Mouse (Mus musculus): ENCODE results near the gene Greb1. TPM values are rescaled to one million over a fixed set of nuclear protein-coding genes. Genes with fewer than 3 reads are reported as not detected.

Gene Greb1
- polyA plus RNA-seq, 1 experiment from 2014 or later = 4.3 TPM

GRCm38 (mm10) chr12:16662955-16663585, 137.6 kb downstream of the Greb1 start:
- Histone ChIP-seq H3K27ac (no peak overlapping the region), H3K4me3 (replicated peaks) (no peak overlapping the region), H3K36me3 (no peaks in the 10 kb centered on the region), H3K9ac (no peak overlapping the region), H3K27me3 (no peaks in the 10 kb centered on the region), H3K4me1 (no peaks in the 10 kb centered on the region), H3K4me2 (no peak overlapping the region), H3K9me3 (replicated peaks) (no peaks in the 10 kb centered on the region)
- WGBS = 60% methylated on average over 6 of the region's 6 CpGs
- ATAC-seq (replicated peaks; ENCODE audit: low FRiP score) = no peak

DNA sequence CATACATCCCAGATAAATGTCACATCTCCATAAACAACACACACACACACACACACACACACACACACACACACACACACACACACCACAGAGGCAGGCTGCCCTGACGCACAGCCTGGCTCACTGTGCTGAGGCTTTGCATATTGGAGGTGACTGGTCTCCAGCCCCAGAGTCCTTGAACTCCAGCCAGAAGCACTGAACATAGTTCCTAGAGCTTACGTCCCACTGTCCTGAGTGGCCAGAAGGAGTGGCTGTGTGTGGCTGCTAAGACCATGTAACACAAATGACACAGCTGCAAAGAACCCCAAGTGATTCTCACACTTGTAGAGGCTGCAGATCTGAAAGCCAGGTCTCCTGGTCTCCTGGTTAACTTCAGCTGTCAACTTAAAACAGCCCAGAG, 138.8 kb downstream of the Greb1 start:
- no peak for ATAC-seq (replicated peaks; ENCODE audit: low FRiP score)
- H3K4me1 ChIP-seq = no peaks in the 10 kb centered on the region
- WGBS = 89% methylated on average over 2 of the region's 2 CpGs
- no peaks in the 10 kb centered on the region for H3K9me3 ChIP-seq (replicated peaks)
- H3K27ac ChIP-seq = no peak overlapping the region
- no peak overlapping the region for H3K9ac ChIP-seq
- H3K27me3 ChIP-seq = no peaks in the 10 kb centered on the region
- H3K4me2 ChIP-seq = no peak overlapping the region
- H3K4me3 ChIP-seq (replicated peaks) = no peak overlapping the region
- no peaks in the 10 kb centered on the region for H3K36me3 ChIP-seq

- Histone ChIP-seq H3K27ac (no peak overlapping the region), H3K9ac (no peak overlapping the region), H3K4me1 (no peaks in the 10 kb centered on the region), H3K4me3 (replicated peaks) (no peak overlapping the region), H3K36me3 (no peaks in the 10 kb centered on the region), H3K4me2 (no peak overlapping the region), H3K9me3 (replicated peaks) (no peaks in the 10 kb centered on the region), H3K27me3 (no peaks in the 10 kb centered on the region)
- WGBS = 85% methylated on average over 10 of the region's 10 CpGs
- no peak for ATAC-seq (replicated peaks; ENCODE audit: low FRiP score)
Observed at GRCm38 (mm10) chr12:16661459-16661858, 139.2 kb downstream of the Greb1 start.

- Histone ChIP-seq H3K4me2 (no peak overlapping the region), H3K36me3 (no peaks in the 10 kb centered on the region), H3K4me3 (replicated peaks) (no peak overlapping the region), H3K27ac (no peak overlapping the region), H3K9me3 (replicated peaks) (no peaks in the 10 kb centered on the region), H3K9ac (no peak overlapping the region), H3K4me1 (peaks cover 8% of the 10 kb centered on the region), H3K27me3 (peaks cover 40% of the 10 kb centered on the region)
- no peak for ATAC-seq (replicated peaks; ENCODE audit: low FRiP score)
- 52% methylated on average over 5 of the region's 5 CpGs for WGBS
Observed at GRCm38 (mm10) chr12:16656906-16657875, 143.5 kb downstream of the Greb1 start.

DNA sequence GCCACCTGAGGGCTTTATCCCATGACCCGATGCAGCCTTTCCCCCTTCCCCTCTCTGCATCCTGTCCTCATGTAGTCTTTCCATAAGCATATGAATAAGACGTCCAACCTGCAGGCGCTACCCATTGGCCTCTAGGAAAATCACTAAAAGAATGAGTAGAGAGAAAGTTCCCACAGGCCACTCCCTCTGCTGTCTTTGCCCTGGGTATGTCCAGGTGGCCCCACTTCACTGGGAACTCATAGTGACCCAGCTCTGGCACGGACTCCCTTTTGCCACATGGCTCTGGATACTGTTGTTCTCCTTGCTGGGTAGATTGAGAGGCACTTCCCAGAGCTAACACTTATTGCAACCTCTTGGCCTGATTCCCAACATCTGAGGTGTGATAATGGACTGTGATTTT, 145.1 kb downstream of the Greb1 start:
- 85% methylated on average over 4 of the region's 4 CpGs for WGBS
- Histone ChIP-seq H3K9ac (no peak overlapping the region), H3K9me3 (replicated peaks) (no peaks in the 10 kb centered on the region), H3K4me1 (peaks cover 8% of the 10 kb centered on the region), H3K4me2 (no peak overlapping the region), H3K27me3 (peaks cover 49% of the 10 kb centered on the region), H3K4me3 (replicated peaks) (no peak overlapping the region), H3K27ac (no peak overlapping the region), H3K36me3 (no peaks in the 10 kb centered on the region)
- no peak for ATAC-seq (replicated peaks; ENCODE audit: low FRiP score)

DNA sequence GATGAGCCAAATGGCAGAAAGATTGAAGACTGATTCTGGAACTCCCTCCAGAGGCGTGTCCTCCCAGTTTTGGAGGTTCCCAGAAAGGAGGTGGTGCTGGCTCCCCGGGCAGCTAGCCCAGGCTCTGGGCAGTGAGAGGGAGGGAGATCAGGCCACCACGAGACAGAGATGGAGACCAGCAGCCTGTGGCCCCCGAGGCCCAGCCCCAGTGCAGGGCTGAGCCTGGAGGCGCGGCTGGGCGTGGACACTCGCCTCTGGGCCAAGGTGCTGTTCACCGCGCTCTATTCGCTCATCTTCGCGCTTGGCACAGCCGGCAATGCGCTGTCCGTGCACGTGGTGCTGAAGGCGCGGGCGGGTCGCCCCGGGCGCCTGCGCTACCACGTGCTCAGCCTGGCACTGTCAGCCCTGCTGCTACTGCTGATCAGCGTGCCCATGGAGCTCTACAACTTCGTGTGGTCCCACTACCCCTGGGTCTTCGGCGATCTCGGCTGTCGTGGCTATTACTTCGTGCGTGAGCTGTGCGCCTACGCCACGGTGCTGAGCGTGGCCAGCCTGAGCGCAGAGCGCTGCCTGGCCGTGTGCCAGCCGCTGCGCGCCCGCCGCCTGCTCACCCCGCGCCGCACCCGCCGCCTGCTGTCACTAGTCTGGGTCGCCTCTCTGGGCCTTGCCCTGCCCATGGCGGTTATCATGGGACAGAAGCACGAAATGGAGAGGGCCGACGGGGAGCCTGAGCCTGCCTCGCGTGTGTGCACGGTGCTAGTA, 147.2 kb downstream of the Greb1 start, which contains the start of gene Ntsr2:
TSS of gene Ntsr2 (plus strand) at position 51 of the 762 bp plus-strand sequence.
- no peaks in the 10 kb centered on the region for H3K9me3 ChIP-seq (replicated peaks)
- H3K27me3 ChIP-seq = peaks cover 49% of the 10 kb centered on the region
- no peak within 1 kb of the TSS for H3K9ac ChIP-seq
- peak within 1 kb of the TSS; percentile 17 for H3K4me3 ChIP-seq (replicated peaks)
- H3K27ac ChIP-seq = no peak within 1 kb of the TSS
- H3K36me3 ChIP-seq = no peaks in the 10 kb centered on the region
- peak within 1 kb of the TSS; percentile 55 for H3K4me2 ChIP-seq
- peak; percentile 89 for ATAC-seq (replicated peaks; ENCODE audit: low FRiP score)
- 6% methylated on average over 58 of the region's 58 CpGs for WGBS
- H3K4me1 ChIP-seq = peaks cover 8% of the 10 kb centered on the region

DNA sequence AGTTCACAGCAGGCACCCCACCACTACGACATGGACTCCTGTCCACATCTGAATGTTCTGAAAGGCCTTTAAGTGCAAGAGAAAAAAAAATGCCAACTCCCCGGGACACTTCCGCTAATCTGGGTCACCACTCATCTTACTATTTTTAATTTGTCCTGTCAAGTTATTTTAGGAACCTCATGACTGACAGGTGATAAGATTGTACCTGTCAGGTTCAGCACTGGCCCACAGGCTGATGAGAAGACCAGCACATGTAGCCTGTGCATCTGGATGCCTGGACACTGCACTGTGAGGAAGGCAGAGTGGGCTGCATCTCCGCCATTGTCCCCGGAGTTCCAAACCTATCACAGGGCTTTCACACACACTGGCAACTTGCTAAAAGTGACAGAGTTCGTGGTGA, 150.9 kb downstream of the Greb1 start:
- Histone ChIP-seq H3K4me1 (peaks cover 8% of the 10 kb centered on the region), H3K27ac (no peak overlapping the region), H3K36me3 (no peaks in the 10 kb centered on the region), H3K4me2 (no peak overlapping the region), H3K9ac (no peak overlapping the region), H3K4me3 (replicated peaks) (no peak overlapping the region), H3K9me3 (replicated peaks) (no peaks in the 10 kb centered on the region), H3K27me3 (peaks cover 36% of the 10 kb centered on the region)
- ATAC-seq (replicated peaks; ENCODE audit: low FRiP score) = no peak
- 82% methylated on average over 6 of the region's 6 CpGs for WGBS

DNA sequence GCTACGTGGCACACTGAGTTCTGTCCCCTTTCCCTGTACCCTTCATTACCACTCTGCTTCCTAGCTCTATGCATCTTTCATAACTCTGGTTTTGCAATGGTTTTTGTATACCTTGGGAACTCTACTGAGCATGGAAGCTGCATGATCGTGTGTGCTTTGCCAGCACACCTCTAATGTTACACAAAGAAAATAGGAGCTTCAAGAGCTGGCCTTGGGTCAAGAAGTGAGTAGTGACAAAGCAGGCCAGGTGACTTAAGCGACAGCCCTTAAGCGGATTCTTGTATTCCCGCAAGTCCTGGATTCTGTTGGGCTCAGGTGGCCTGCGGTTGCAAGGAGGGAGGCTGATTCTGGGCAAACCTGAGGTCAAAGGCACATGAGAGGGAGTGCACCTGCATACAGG, 152.4 kb downstream of the Greb1 start:
- H3K9me3 ChIP-seq (replicated peaks) = no peaks in the 10 kb centered on the region
- H3K36me3 ChIP-seq = no peaks in the 10 kb centered on the region
- peaks cover 20% of the 10 kb centered on the region for H3K27me3 ChIP-seq
- H3K27ac ChIP-seq = no peak overlapping the region
- peaks cover 5% of the 10 kb centered on the region for H3K4me1 ChIP-seq
- ATAC-seq (replicated peaks; ENCODE audit: low FRiP score) = no peak
- whole genome bisulfite sequencing = 82% methylated on average over 6 of the region's 6 CpGs
- no peak overlapping the region for H3K4me3 ChIP-seq (replicated peaks)
- H3K4me2 ChIP-seq = no peak overlapping the region
- no peak overlapping the region for H3K9ac ChIP-seq

- WGBS = 53% methylated on average over 9 of the region's 9 CpGs
- ATAC-seq (replicated peaks; ENCODE audit: low FRiP score) = no peak
Observed at GRCm38 (mm10) chr12:16646780-16647409, 153.8 kb downstream of the Greb1 start.

GRCm38 (mm10) chr12:16644698-16645097, 156.0 kb downstream of the Greb1 start:
- Histone ChIP-seq H3K4me1 (0 out of 2 replicates have a peak, but pooled peaks cover 4% of the 10 kb centered on the region), H3K4me3 (replicated peaks) (no peak overlapping the region), H3K9me3 (replicated peaks) (no peaks in the 10 kb centered on the region), H3K27me3 (no peaks in the 10 kb centered on the region), H3K36me3 (no peaks in the 10 kb centered on the region), H3K27ac (no peak overlapping the region), H3K4me2 (no peak overlapping the region), H3K9ac (no peak overlapping the region)
- WGBS = 56% methylated on average over 8 of the region's 8 CpGs
- ATAC-seq (replicated peaks; ENCODE audit: low FRiP score) = no peak

More at GRCm38 (mm10) chr12:16646780-16647409, 153.8 kb downstream of the Greb1 start:
- no peak overlapping the region for H3K4me2 ChIP-seq
- H3K4me1 ChIP-seq = 0 out of 2 replicates have a peak, but pooled peaks cover 4% of the 10 kb centered on the region
- H3K27ac ChIP-seq = no peak overlapping the region
- no peaks in the 10 kb centered on the region for H3K36me3 ChIP-seq
- H3K4me3 ChIP-seq (replicated peaks) = no peak overlapping the region
- peaks cover 7% of the 10 kb centered on the region; the same call in 1 of the 2 replicates for H3K27me3 ChIP-seq
- H3K9ac ChIP-seq = no peak overlapping the region
- no peaks in the 10 kb centered on the region for H3K9me3 ChIP-seq (replicated peaks)

DNA sequence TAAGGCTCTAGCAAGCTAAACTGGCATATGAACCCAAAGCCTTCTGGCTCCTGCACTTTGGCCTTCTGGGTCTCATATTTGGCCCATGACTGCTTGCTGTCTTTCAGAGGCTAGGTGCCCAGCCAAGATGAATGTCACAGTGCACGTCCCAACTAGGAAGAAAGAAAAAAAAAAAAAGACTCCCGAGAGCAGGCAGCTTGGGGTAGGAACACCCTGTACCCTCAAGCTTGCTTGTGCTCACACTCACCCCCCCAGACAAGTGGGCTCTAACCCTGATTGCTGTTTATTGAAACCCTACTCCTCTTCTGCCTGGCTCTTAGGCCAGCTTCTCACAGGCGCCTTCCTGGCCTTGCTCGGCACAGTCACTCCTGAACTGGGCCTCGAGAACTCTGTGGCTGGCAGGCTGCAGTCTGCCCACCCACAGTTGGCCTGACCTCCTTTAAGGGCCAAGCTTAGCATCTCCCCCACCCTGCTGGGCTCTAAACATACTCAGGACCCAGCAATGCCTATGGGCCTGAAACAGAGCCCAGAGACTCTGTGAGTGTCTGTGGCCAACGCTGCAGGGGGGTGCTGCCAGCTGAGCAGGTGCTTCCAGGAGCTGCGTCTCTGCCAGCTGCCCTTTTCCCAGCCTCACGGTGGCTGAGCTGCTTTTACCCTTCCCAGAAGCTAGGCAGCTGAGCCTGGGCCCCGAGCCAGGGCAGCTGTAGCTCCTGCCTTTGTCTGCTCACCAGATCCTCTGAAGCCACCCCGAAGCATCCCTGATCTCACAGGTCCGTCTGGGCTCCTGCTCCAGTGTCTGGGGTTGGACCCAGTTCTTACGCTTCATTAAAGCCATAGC, 157.0 kb downstream of the Greb1 start:
- WGBS = 55% methylated on average over 12 of the region's 12 CpGs
- no peak for ATAC-seq (replicated peaks; ENCODE audit: low FRiP score)

More for the DNA sequence above, 157.0 kb downstream of the Greb1 start:
- H3K4me2 ChIP-seq = no peak overlapping the region
- H3K36me3 ChIP-seq = no peaks in the 10 kb centered on the region
- H3K9ac ChIP-seq = no peak overlapping the region
- H3K4me1 ChIP-seq = 0 out of 2 replicates have a peak, but pooled peaks cover 4% of the 10 kb centered on the region
- H3K27me3 ChIP-seq = no peaks in the 10 kb centered on the region
- no peaks in the 10 kb centered on the region for H3K9me3 ChIP-seq (replicated peaks)
- no peak overlapping the region for H3K27ac ChIP-seq
- H3K4me3 ChIP-seq (replicated peaks) = no peak overlapping the region

All from kidney, embryonic 15.5 days (tissue).